Mouse (Mus musculus) lung, postnatal 0 days (tissue): ENCODE results near the gene Smtnl2.
A peak's percentile ranks its signal among the peaks of the same experiment; 100 is the strongest.

Source experiments
- CTCF ChIP-seq: IDR thresholded peaks from 2 replicates; pipeline ENCODE4 v1.5.1; 2016; ENCODE audit warnings: antibody characterized with exemption, mild to moderate bottlenecking
- EP300 ChIP-seq: IDR thresholded peaks from 2 replicates; pipeline ENCODE4 v1.6.1; 2016; ENCODE audit warnings: antibody characterized with exemption, mild to moderate bottlenecking, control low read depth

- TF ChIP-seq CTCF (peak; percentile 76), EP300 (no peak)
These were observed 17.2 kb upstream of the Smtnl2 start for GRCm38 (mm10) chr11:72428694-72429093.
